Mouse (Mus musculus): ENCODE results near the gene Pkp1. TPM values are rescaled to one million over a fixed set of nuclear protein-coding genes. Genes with fewer than 3 reads are reported as not detected.

Gene Pkp1
- polyA plus RNA-seq, 1 experiment, result not detected

GRCm38 (mm10) chr1:135844481-135844880 is 74.5 kb downstream of the Pkp1 start:
- no peak overlapping the region for H3K4me3 ChIP-seq (ENCODE audit: insufficient read depth, low read depth, low read length)
- TF ChIP-seq CTCF (IDR thresholded peaks at IDR 0.05; ENCODE audit: insufficient read depth, low read depth, low read length) (no peak), POLR2A (IDR thresholded peaks at IDR 0.05; ENCODE audit: insufficient read depth, low read depth, low read length) (no peak)
- H3K27ac ChIP-seq (ENCODE audit: insufficient read depth, low read depth, low read length), result no peak overlapping the region
- no peaks in the 10 kb centered on the region for H3K4me1 ChIP-seq (ENCODE audit: control insufficient read depth, insufficient read depth, low read length)
- WGBS, result 82% methylated on average over 6 of the region's 6 CpGs

- WGBS, result 94% methylated on average over 10 of the region's 10 CpGs
- TF ChIP-seq CTCF (IDR thresholded peaks at IDR 0.05; ENCODE audit: insufficient read depth, low read depth, low read length) (no peak), POLR2A (IDR thresholded peaks at IDR 0.05; ENCODE audit: insufficient read depth, low read depth, low read length) (no peak)
- H3K4me1 ChIP-seq (ENCODE audit: control insufficient read depth, insufficient read depth, low read length), result no peaks in the 10 kb centered on the region
- H3K27ac ChIP-seq (ENCODE audit: insufficient read depth, low read depth, low read length), result no peak overlapping the region
- H3K4me3 ChIP-seq (ENCODE audit: insufficient read depth, low read depth, low read length), result no peak overlapping the region
Measured at GRCm38 (mm10) chr1:135843519-135844262, 75.3 kb downstream of the Pkp1 start.

GRCm38 (mm10) chr1:135840675-135841395 is 78.2 kb downstream of the Pkp1 start:
- TF ChIP-seq CTCF (IDR thresholded peaks at IDR 0.05; ENCODE audit: insufficient read depth, low read depth, low read length), result no peak
- TF ChIP-seq POLR2A (IDR thresholded peaks at IDR 0.05; ENCODE audit: insufficient read depth, low read depth, low read length), result no peak
- Histone ChIP-seq H3K4me1 (ENCODE audit: control insufficient read depth, insufficient read depth, low read length) (no peaks in the 10 kb centered on the region), H3K4me3 (ENCODE audit: insufficient read depth, low read depth, low read length) (no peak overlapping the region), H3K27ac (ENCODE audit: insufficient read depth, low read depth, low read length) (no peak overlapping the region)
- 57% methylated on average over 15 of the region's 15 CpGs for WGBS

- Histone ChIP-seq H3K4me3 (ENCODE audit: insufficient read depth, low read depth, low read length) (no peak overlapping the region), H3K27ac (ENCODE audit: insufficient read depth, low read depth, low read length) (no peak overlapping the region), H3K4me1 (ENCODE audit: control insufficient read depth, insufficient read depth, low read length) (0 out of 2 replicates have a peak, but pooled peaks cover under 1% of the 10 kb centered on the region)
- 88% methylated on average over 6 of the region's 6 CpGs for WGBS
- TF ChIP-seq POLR2A (IDR thresholded peaks at IDR 0.05; ENCODE audit: insufficient read depth, low read depth, low read length) (no peak), CTCF (IDR thresholded peaks at IDR 0.05; ENCODE audit: insufficient read depth, low read depth, low read length) (no peak)
Measured at GRCm38 (mm10) chr1:135839065-135839464, 79.9 kb downstream of the Pkp1 start.

GRCm38 (mm10) chr1:135838626-135839025 is 80.4 kb downstream of the Pkp1 start:
- H3K27ac ChIP-seq (ENCODE audit: insufficient read depth, low read depth, low read length), result no peak overlapping the region
- H3K4me1 ChIP-seq (ENCODE audit: control insufficient read depth, insufficient read depth, low read length), result 0 out of 2 replicates have a peak, but pooled peaks cover 3% of the 10 kb centered on the region
- WGBS, result 70% methylated on average over 4 of the region's 4 CpGs
- H3K4me3 ChIP-seq (ENCODE audit: insufficient read depth, low read depth, low read length), result no peak overlapping the region
- TF ChIP-seq CTCF (IDR thresholded peaks at IDR 0.05; ENCODE audit: insufficient read depth, low read depth, low read length) (no peak), POLR2A (IDR thresholded peaks at IDR 0.05; ENCODE audit: insufficient read depth, low read depth, low read length) (no peak)

GRCm38 (mm10) chr1:135835716-135836483 is 83.1 kb downstream of the Pkp1 start, which contains the start of gene Tnnt2:
TSS of gene Tnnt2 (plus strand) at chr1:135836354.
- Histone ChIP-seq H3K4me3 (ENCODE audit: insufficient read depth, low read depth, low read length) (no peak within 1 kb of the TSS), H3K27ac (ENCODE audit: insufficient read depth, low read depth, low read length) (no peak within 1 kb of the TSS), H3K4me1 (ENCODE audit: control insufficient read depth, insufficient read depth, low read length) (0 out of 2 replicates have a peak, but pooled peaks cover 3% of the 10 kb centered on the region)
- WGBS, result 76% methylated on average over 9 of the region's 9 CpGs
- TF ChIP-seq CTCF (IDR thresholded peaks at IDR 0.05; ENCODE audit: insufficient read depth, low read depth, low read length) (no peak), POLR2A (IDR thresholded peaks at IDR 0.05; ENCODE audit: insufficient read depth, low read depth, low read length) (no peak)

DNA sequence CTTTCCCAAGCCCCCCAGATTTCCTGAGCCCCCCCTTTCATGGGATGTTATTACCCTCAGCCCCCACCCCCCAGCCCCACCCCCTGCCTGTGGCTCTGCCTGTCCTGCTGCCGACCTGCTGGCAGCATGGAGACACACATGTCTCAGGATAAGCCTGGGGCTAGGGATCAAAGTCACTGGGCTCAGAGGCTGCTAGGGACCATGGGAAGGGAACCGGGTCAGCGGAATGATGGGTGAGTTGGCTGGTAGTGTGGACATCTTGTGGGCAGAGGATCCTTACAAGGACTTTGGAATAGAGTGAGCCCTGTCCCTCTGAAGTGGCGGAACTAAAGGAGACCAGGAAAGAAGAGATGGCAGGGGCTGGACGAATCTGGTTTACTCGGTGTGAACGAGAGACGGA is 84.0 kb downstream of the Pkp1 start:
- Histone ChIP-seq H3K4me3 (ENCODE audit: insufficient read depth, low read depth, low read length) (no peak overlapping the region), H3K4me1 (ENCODE audit: control insufficient read depth, insufficient read depth, low read length) (0 out of 2 replicates have a peak, but pooled peaks cover 7% of the 10 kb centered on the region), H3K27ac (ENCODE audit: insufficient read depth, low read depth, low read length) (no peak overlapping the region)
- TF ChIP-seq POLR2A (IDR thresholded peaks at IDR 0.05; ENCODE audit: insufficient read depth, low read depth, low read length) (no peak), CTCF (IDR thresholded peaks at IDR 0.05; ENCODE audit: insufficient read depth, low read depth, low read length) (no peak)
- WGBS, result 90% methylated on average over 8 of the region's 8 CpGs

GRCm38 (mm10) chr1:135834206-135834859 is 84.7 kb downstream of the Pkp1 start:
- Histone ChIP-seq H3K4me1 (ENCODE audit: control insufficient read depth, insufficient read depth, low read length) (0 out of 2 replicates have a peak, but pooled peaks cover 7% of the 10 kb centered on the region), H3K27ac (ENCODE audit: insufficient read depth, low read depth, low read length) (no peak overlapping the region), H3K4me3 (ENCODE audit: insufficient read depth, low read depth, low read length) (no peak overlapping the region)
- TF ChIP-seq CTCF (IDR thresholded peaks at IDR 0.05; ENCODE audit: insufficient read depth, low read depth, low read length) (no peak), POLR2A (IDR thresholded peaks at IDR 0.05; ENCODE audit: insufficient read depth, low read depth, low read length) (no peak)
- WGBS, result 75% methylated on average over 6 of the region's 6 CpGs
